Mouse (Mus musculus): ENCODE results near the gene Ebp. TPM values are rescaled to one million over a fixed set of nuclear protein-coding genes. Genes with fewer than 3 reads are reported as not detected.

The Ebp gene
- polyA plus RNA-seq, 1 experiment, result 71.1 TPM

- no peak for TF ChIP-seq CTCF (IDR thresholded peaks at IDR 0.05; ENCODE audit: borderline replicate concordance, control insufficient read depth, extremely low read depth, insufficient read depth, low read length, poor library complexity)
- TF ChIP-seq POLR2A (IDR thresholded peaks at IDR 0.05; ENCODE audit: control insufficient read depth, extremely low read depth, insufficient read depth, low read length, poor library complexity), result no peak
- no peaks in the 10 kb centered on the region for H3K27me3 ChIP-seq (ENCODE audit: control insufficient read depth, insufficient read depth, low read length)
- WGBS, result 82% methylated on average over 7 of the region's 7 CpGs
- H3K4me1 ChIP-seq (replicated peaks; ENCODE audit: control insufficient read depth, insufficient read depth, low read length), result no peaks in the 10 kb centered on the region
- H3K36me3 ChIP-seq (ENCODE audit: control insufficient read depth, insufficient read depth, low read length), result no peaks in the 10 kb centered on the region
- no peak overlapping the region for H3K27ac ChIP-seq (ENCODE audit: control insufficient read depth, insufficient read depth, low read length)
- H3K4me3 ChIP-seq (ENCODE audit: control insufficient read depth, insufficient read depth, low read length), result no peak overlapping the region
- DNase-seq, result no peak
These were observed 29.5 kb upstream of the Ebp start for GRCm38 (mm10) chrX:8222678-8223421.

DNA sequence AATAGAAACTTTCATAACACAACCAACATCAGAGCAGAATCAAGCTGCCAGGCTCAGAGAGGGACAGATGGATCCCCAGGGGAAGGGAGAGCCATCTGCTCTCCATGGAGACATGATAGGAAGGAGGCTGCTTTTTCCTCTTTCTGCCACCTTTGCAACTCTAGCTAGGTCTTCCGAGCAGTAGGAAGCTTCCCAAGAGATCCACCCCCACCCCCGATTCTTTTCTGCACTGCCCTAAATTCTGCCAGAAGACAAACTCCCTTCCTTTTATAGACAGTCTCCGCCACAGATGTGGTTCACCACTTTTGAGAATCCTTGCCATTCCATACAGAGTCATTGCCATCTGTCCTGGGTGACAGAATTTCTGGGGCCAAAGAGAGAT, 29.0 kb upstream of the Ebp start:
- 87% methylated on average over 3 of the region's 3 CpGs for WGBS
- no peak overlapping the region for H3K27ac ChIP-seq (ENCODE audit: control insufficient read depth, insufficient read depth, low read length)
- no peaks in the 10 kb centered on the region for H3K36me3 ChIP-seq (ENCODE audit: control insufficient read depth, insufficient read depth, low read length)
- no peak for DNase-seq
- no peak overlapping the region for H3K4me3 ChIP-seq (ENCODE audit: control insufficient read depth, insufficient read depth, low read length)
- no peaks in the 10 kb centered on the region for H3K4me1 ChIP-seq (replicated peaks; ENCODE audit: control insufficient read depth, insufficient read depth, low read length)
- TF ChIP-seq POLR2A (IDR thresholded peaks at IDR 0.05; ENCODE audit: control insufficient read depth, extremely low read depth, insufficient read depth, low read length, poor library complexity), result no peak
- no peak for TF ChIP-seq CTCF (IDR thresholded peaks at IDR 0.05; ENCODE audit: borderline replicate concordance, control insufficient read depth, extremely low read depth, insufficient read depth, low read length, poor library complexity)
- H3K27me3 ChIP-seq (ENCODE audit: control insufficient read depth, insufficient read depth, low read length), result no peaks in the 10 kb centered on the region

- TF ChIP-seq POLR2A (IDR thresholded peaks at IDR 0.05; ENCODE audit: control insufficient read depth, extremely low read depth, insufficient read depth, low read length, poor library complexity), result no peak
- no peak for TF ChIP-seq CTCF (IDR thresholded peaks at IDR 0.05; ENCODE audit: borderline replicate concordance, control insufficient read depth, extremely low read depth, insufficient read depth, low read length, poor library complexity)
- H3K27ac ChIP-seq (ENCODE audit: control insufficient read depth, insufficient read depth, low read length), result no peak overlapping the region
- WGBS, result 76% methylated on average over 8 of the region's 8 CpGs
- H3K36me3 ChIP-seq (ENCODE audit: control insufficient read depth, insufficient read depth, low read length), result no peaks in the 10 kb centered on the region
- no peak overlapping the region for H3K4me3 ChIP-seq (ENCODE audit: control insufficient read depth, insufficient read depth, low read length)
- no peaks in the 10 kb centered on the region for H3K27me3 ChIP-seq (ENCODE audit: control insufficient read depth, insufficient read depth, low read length)
- no peak for DNase-seq
- no peaks in the 10 kb centered on the region for H3K4me1 ChIP-seq (replicated peaks; ENCODE audit: control insufficient read depth, insufficient read depth, low read length)
These were observed 26.3 kb upstream of the Ebp start for GRCm38 (mm10) chrX:8219651-8220050.

- no peaks in the 10 kb centered on the region for H3K4me1 ChIP-seq (replicated peaks; ENCODE audit: control insufficient read depth, insufficient read depth, low read length)
- no peaks in the 10 kb centered on the region for H3K27me3 ChIP-seq (ENCODE audit: control insufficient read depth, insufficient read depth, low read length)
- H3K27ac ChIP-seq (ENCODE audit: control insufficient read depth, insufficient read depth, low read length), result no peak overlapping the region
- TF ChIP-seq CTCF (IDR thresholded peaks at IDR 0.05; ENCODE audit: borderline replicate concordance, control insufficient read depth, extremely low read depth, insufficient read depth, low read length, poor library complexity) (no peak), POLR2A (IDR thresholded peaks at IDR 0.05; ENCODE audit: control insufficient read depth, extremely low read depth, insufficient read depth, low read length, poor library complexity) (no peak)
- WGBS, result 80% methylated on average over 2 of the region's 2 CpGs
- no peak overlapping the region for H3K4me3 ChIP-seq (ENCODE audit: control insufficient read depth, insufficient read depth, low read length)
- no peaks in the 10 kb centered on the region for H3K36me3 ChIP-seq (ENCODE audit: control insufficient read depth, insufficient read depth, low read length)
- no peak for DNase-seq
These were observed 24.8 kb upstream of the Ebp start for GRCm38 (mm10) chrX:8218114-8218513.

DNA sequence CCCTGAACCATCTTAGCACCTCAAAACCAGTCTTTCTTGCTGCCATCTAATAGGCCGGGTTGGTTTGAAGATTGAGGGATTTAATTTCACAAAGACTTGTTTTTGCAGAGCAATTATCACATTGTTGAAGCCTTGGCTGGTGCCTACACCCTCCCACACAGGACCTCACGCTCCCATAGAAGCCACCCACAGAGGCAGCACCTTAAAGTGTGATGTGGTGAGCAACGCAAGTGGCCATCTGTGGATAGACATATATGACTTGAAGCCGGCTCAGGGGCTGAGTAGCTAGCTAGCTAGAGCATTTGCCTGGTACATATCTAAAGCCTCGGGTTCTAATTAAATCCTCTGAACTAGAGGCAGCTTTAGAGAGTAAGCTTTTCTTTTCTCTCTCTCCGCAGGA, 24.1 kb upstream of the Ebp start:
- H3K4me3 ChIP-seq (ENCODE audit: control insufficient read depth, insufficient read depth, low read length), result no peak overlapping the region
- 82% methylated on average over 6 of the region's 6 CpGs for WGBS
- no peaks in the 10 kb centered on the region for H3K36me3 ChIP-seq (ENCODE audit: control insufficient read depth, insufficient read depth, low read length)
- H3K27ac ChIP-seq (ENCODE audit: control insufficient read depth, insufficient read depth, low read length), result no peak overlapping the region
- TF ChIP-seq POLR2A (IDR thresholded peaks at IDR 0.05; ENCODE audit: control insufficient read depth, extremely low read depth, insufficient read depth, low read length, poor library complexity) (no peak), CTCF (IDR thresholded peaks at IDR 0.05; ENCODE audit: borderline replicate concordance, control insufficient read depth, extremely low read depth, insufficient read depth, low read length, poor library complexity) (no peak)
- DNase-seq, result no peak
- H3K4me1 ChIP-seq (replicated peaks; ENCODE audit: control insufficient read depth, insufficient read depth, low read length), result no peaks in the 10 kb centered on the region
- no peaks in the 10 kb centered on the region for H3K27me3 ChIP-seq (ENCODE audit: control insufficient read depth, insufficient read depth, low read length)

DNA sequence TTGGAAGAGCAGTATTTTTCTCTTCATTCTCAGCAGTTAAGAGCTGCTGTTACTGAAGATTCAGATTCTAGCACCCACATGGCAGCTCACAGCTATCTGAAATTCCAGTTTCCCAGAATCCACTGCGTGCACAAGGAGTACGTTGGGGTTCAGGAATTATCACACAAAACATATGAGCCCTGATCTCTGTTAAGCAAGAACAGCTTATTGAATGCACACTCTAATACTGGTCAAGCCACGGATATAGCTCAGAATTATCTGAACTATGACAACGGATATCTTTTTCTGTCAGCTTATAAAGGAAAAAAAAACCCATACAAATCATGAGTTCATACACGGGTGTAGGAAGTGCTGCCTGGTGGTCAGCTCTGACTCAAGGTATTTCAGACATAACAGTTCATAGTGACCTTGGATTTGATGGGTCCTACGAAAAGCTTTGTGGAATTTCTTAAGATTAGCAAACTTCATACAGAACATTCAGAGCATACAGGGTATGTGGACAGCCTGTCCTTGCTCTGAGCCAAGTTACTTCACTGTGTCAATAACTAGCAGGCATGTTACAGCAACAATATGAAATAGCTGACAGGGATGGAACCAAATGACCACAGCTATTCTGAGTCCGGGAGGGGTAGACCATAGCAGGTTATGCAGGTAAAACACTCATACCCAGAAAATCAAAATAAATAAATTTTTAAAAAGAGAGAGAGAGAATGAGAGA, 18.3 kb upstream of the Ebp start:
- Histone ChIP-seq H3K4me3 (ENCODE audit: control insufficient read depth, insufficient read depth, low read length) (no peak overlapping the region), H3K27me3 (ENCODE audit: control insufficient read depth, insufficient read depth, low read length) (no peaks in the 10 kb centered on the region), H3K4me1 (replicated peaks; ENCODE audit: control insufficient read depth, insufficient read depth, low read length) (no peaks in the 10 kb centered on the region), H3K27ac (ENCODE audit: control insufficient read depth, insufficient read depth, low read length) (no peak overlapping the region), H3K36me3 (ENCODE audit: control insufficient read depth, insufficient read depth, low read length) (no peaks in the 10 kb centered on the region)
- TF ChIP-seq POLR2A (IDR thresholded peaks at IDR 0.05; ENCODE audit: control insufficient read depth, extremely low read depth, insufficient read depth, low read length, poor library complexity) (no peak), CTCF (IDR thresholded peaks at IDR 0.05; ENCODE audit: borderline replicate concordance, control insufficient read depth, extremely low read depth, insufficient read depth, low read length, poor library complexity) (no peak)
- WGBS, result 85% methylated on average over 7 of the region's 7 CpGs
- DNase-seq, result no peak
